Mouse (Mus musculus): Measurements from ENCODE around the gene Dppa1. TPM values are rescaled to one million over a fixed set of nuclear protein-coding genes. Genes with fewer than 3 reads are reported as not detected.

The Dppa1 gene
- total RNA-seq, 1 experiment from 2014 or later: not detected

Other genes with a start within 250 kb of the Dppa1 start
- gene Itk, start 239.7 kb downstream of the Dppa1 start, total RNA-seq (2021): 0.74 and 6.8 TPM in 2 replicates
- not detected in 2 replicates for gene Fam71b, start 232.7 kb downstream of the Dppa1 start, total RNA-seq (2021)
- gene Med7, start 192.3 kb downstream of the Dppa1 start, total RNA-seq (2021): 31.1 and 39.6 TPM in 2 replicates
- gene Havcr2, start 174.3 kb downstream of the Dppa1 start, total RNA-seq (2021): 0.96 and 1.5 TPM in 2 replicates
- not detected in 2 replicates for gene Gm12169, start 105.0 kb downstream of the Dppa1 start, total RNA-seq (2021)
- gene BC053393, start 57.7 kb downstream of the Dppa1 start, total RNA-seq (2021): not detected in 2 replicates
- 0.79 and 9.1 TPM in 2 replicates for gene Timd2, start 77.8 kb upstream of the Dppa1 start, total RNA-seq (2021)
- 0.64 TPM in 1 of 2 replicates, not detected in the other for gene Havcr1, start 105.8 kb upstream of the Dppa1 start, total RNA-seq (2021)
- 1.4 and 11.1 TPM in 2 replicates for gene Timd4, start 181.5 kb upstream of the Dppa1 start, total RNA-seq (2021)

Measured in adrenal gland, postnatal 14 days (tissue).